Mouse (Mus musculus) heart, postnatal 0 days (tissue): ENCODE measurements around the gene Dicer1. TPM values are rescaled to one million over a fixed set of nuclear protein-coding genes. Genes with fewer than 3 reads are reported as not detected.

Source experiments
- ATAC-seq: fragments of 200-750 bp; cut with Nextera tagmentation; 2 replicates; pipeline ENCODE4 v1.8.0; 2017; ENCODE audit warnings: low read depth, moderate number of reproducible peaks, moderate library complexity; ENCODE audit not compliant: insufficient read depth
- DNase-seq: peaks from one replicate; pipeline ENCODE4 v3.0.0-alpha.2; 2016; ENCODE audit warnings: low spot score
- H3K27ac ChIP-seq: fragments of 300-500 bp; sonication (generic); 2 replicates; pipeline ENCODE4 v1.5.1; 2014; ENCODE audit warnings: low read depth, mild to moderate bottlenecking
- H3K27me3 ChIP-seq: fragments of 300-500 bp; sonication (generic); 2 replicates; pipeline ENCODE4 v1.6.1; 2014; ENCODE audit warnings: low read length, mixed read lengths; ENCODE audit not compliant: control insufficient read depth, insufficient read depth
- H3K36me3 ChIP-seq: fragments of 300-500 bp; sonication (generic); replicated peaks from 2 replicates; pipeline ENCODE4 v1.6.1; 2014; ENCODE audit warnings: low read length, mixed read lengths; ENCODE audit not compliant: control insufficient read depth, insufficient read depth
- H3K4me1 ChIP-seq: fragments of 300-500 bp; sonication (generic); 2 replicates; pipeline ENCODE4 v1.6.1; 2014; ENCODE audit warnings: antibody characterized with exemption; ENCODE audit not compliant: control insufficient read depth, insufficient read depth
- H3K4me2 ChIP-seq: fragments of 300-500 bp; sonication (generic); 2 replicates; pipeline ENCODE4 v1.6.1; 2014; ENCODE audit warnings: low read depth, mild to moderate bottlenecking, low read length, moderate library complexity
- H3K4me3 ChIP-seq: fragments of 300-500 bp; sonication (generic); 2 replicates; pipeline ENCODE4 v1.5.1; 2014; ENCODE audit warnings: low read depth, low read length
- H3K9ac ChIP-seq: fragments of 300-500 bp; sonication (generic); replicated peaks from 2 replicates; pipeline ENCODE4 v1.6.1; 2014; ENCODE audit warnings: low read depth, low read length, mixed read lengths
- H3K9me3 ChIP-seq: fragments of 300-500 bp; sonication (generic); replicated peaks from 2 replicates; pipeline ENCODE4 v1.6.1; 2016; ENCODE audit warnings: low read length; ENCODE audit not compliant: control insufficient read depth
- CTCF ChIP-seq: IDR thresholded peaks from 2 replicates; pipeline ENCODE4 v1.5.1; 2016; ENCODE audit warnings: antibody characterized with exemption, control low read depth, low read depth
- EP300 ChIP-seq: IDR thresholded peaks from 2 replicates; pipeline ENCODE4 v1.6.1; 2016; ENCODE audit warnings: antibody characterized with exemption, low read depth
- WGBS: fragments of 180-500 bp; shearing (Covaris S2); extraction: QIAGEN DNeasy Blood & Tissue Kit; methylation state at CpG from one replicate; pipeline ENCODE4 v1.1.7; 2014; 5-methylcytosine and 5-hydroxymethylcytosine counted together
- polyA plus RNA-seq: library from polyadenylated mRNA; unstranded; fragments of >200 nt; fragmentation: Nextera tagmentation; extraction: Ambion mirVana; gene quantifications from 2 replicates; pipeline ENCODE4 v1.2.1, GENCODE M21; 2015
- total RNA-seq: library from RNA; depleted of rRNA; stranded (reverse); fragments of >200 nt; gene quantifications from 2 replicates; pipeline ENCODE4 v1.2.3, GENCODE M21; 2014; ENCODE audit warnings: low replicate concordance

Dicer1 gene
- total and polyA plus RNA-seq, 2 experiments from 2014 or later: 14.3 to 32.1 TPM

- no peak overlapping the region for H3K4me3 ChIP-seq
- H3K4me1 ChIP-seq: no peaks in the 10 kb centered on the region
- 87% methylated on average over 9 of the region's 9 CpGs for WGBS
- H3K9me3 ChIP-seq: no peaks in the 10 kb centered on the region
- ATAC-seq: no peak
- H3K36me3 ChIP-seq: no peaks in the 10 kb centered on the region
- TF ChIP-seq CTCF: no peak
- TF ChIP-seq EP300: no peak
- H3K9ac ChIP-seq: no peak overlapping the region
- no peak for DNase-seq
- H3K4me2 ChIP-seq: no peak overlapping the region
- no peaks in the 10 kb centered on the region for H3K27me3 ChIP-seq
- H3K27ac ChIP-seq: no peak overlapping the region
These were observed 74.3 kb downstream of the Dicer1 start for GRCm38 (mm10) chr12:104677371-104677924.

GRCm38 (mm10) chr12:104676535-104677370 is 75.0 kb downstream of the Dicer1 start:
- Histone ChIP-seq H3K27ac (no peak overlapping the region), H3K4me3 (no peak overlapping the region), H3K27me3 (no peaks in the 10 kb centered on the region), H3K4me1 (no peaks in the 10 kb centered on the region), H3K4me2 (no peak overlapping the region), H3K36me3 (no peaks in the 10 kb centered on the region), H3K9me3 (no peaks in the 10 kb centered on the region), H3K9ac (no peak overlapping the region)
- DNase-seq (no peak), ATAC-seq (no peak)
- TF ChIP-seq CTCF: no peak
- TF ChIP-seq EP300: no peak
- 70% methylated on average over 13 of the region's 13 CpGs for WGBS

- Histone ChIP-seq H3K4me2 (no peak overlapping the region), H3K36me3 (no peaks in the 10 kb centered on the region), H3K4me3 (no peak overlapping the region), H3K9ac (no peak overlapping the region), H3K27ac (no peak overlapping the region), H3K9me3 (no peaks in the 10 kb centered on the region), H3K4me1 (no peaks in the 10 kb centered on the region), H3K27me3 (no peaks in the 10 kb centered on the region)
- TF ChIP-seq EP300 (no peak), CTCF (no peak)
- WGBS: 55% methylated on average over 5 of the region's 5 CpGs
- DNase-seq: no peak
- ATAC-seq: no peak
These were observed 78.8 kb downstream of the Dicer1 start for GRCm38 (mm10) chr12:104672976-104673375.

DNA sequence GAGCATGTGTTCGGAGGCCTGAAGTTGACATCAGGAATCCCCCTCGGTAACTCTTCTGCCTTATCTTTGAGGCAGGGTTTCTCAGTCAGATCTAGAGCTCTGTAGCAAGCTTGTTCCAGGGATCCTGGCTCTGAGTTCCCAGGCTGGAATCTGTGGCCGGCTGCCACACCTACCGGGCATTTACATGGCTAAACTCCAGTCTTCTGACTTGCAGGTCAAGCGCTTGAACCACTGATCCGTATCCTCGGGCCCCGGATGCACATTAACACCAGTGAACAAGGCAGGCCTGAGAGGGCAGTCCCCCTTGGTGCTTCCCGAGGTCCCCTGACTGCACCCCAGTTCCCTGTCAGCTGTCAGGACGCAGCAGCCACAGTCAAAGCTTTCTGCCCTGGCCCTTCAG is 79.3 kb downstream of the Dicer1 start:
- no peak for ATAC-seq
- Histone ChIP-seq H3K9me3 (no peaks in the 10 kb centered on the region), H3K27ac (no peak overlapping the region), H3K4me3 (no peak overlapping the region), H3K4me2 (no peak overlapping the region), H3K9ac (no peak overlapping the region), H3K4me1 (no peaks in the 10 kb centered on the region), H3K27me3 (no peaks in the 10 kb centered on the region), H3K36me3 (no peaks in the 10 kb centered on the region)
- no peak for TF ChIP-seq EP300
- WGBS: 50% methylated on average over 10 of the region's 10 CpGs
- DNase-seq: no peak

DNA sequence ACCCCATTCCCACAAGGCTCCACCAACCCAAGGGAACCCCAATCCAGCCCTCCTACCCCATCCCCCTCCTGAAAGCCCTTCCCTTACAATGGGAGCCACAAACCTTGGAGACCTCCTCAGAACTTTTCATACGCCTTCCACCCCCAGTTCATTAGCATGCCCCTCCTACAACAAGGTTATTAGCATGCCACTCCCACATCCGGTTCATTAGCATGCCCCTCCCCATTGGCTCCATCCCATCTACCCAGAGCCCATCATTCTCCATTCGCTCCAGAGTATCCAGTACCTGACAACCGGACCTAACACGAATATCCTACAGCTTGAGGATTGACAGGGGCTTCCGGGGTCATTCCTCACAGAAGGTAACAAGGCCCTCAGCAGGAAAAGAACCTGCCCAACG is 83.9 kb downstream of the Dicer1 start:
- TF ChIP-seq EP300 (no peak), CTCF (no peak)
- DNase-seq (no peak), ATAC-seq (no peak)
- H3K36me3 ChIP-seq: no peaks in the 10 kb centered on the region
- no peak overlapping the region for H3K27ac ChIP-seq
- no peak overlapping the region for H3K4me3 ChIP-seq
- no peaks in the 10 kb centered on the region for H3K9me3 ChIP-seq
- H3K9ac ChIP-seq: no peak overlapping the region
- H3K4me1 ChIP-seq: no peaks in the 10 kb centered on the region
- no peaks in the 10 kb centered on the region for H3K27me3 ChIP-seq
- no peak overlapping the region for H3K4me2 ChIP-seq
- WGBS: 74% methylated on average over 7 of the region's 7 CpGs

- Histone ChIP-seq H3K9ac (no peak overlapping the region), H3K27me3 (no peaks in the 10 kb centered on the region), H3K4me3 (no peak overlapping the region), H3K9me3 (no peaks in the 10 kb centered on the region), H3K4me1 (no peaks in the 10 kb centered on the region), H3K27ac (no peak overlapping the region), H3K4me2 (no peak overlapping the region), H3K36me3 (no peaks in the 10 kb centered on the region)
- TF ChIP-seq CTCF (no peak), EP300 (no peak)
- ATAC-seq (no peak), DNase-seq (no peak)
- WGBS: 67% methylated on average over 6 of the region's 6 CpGs
These were observed 85.8 kb downstream of the Dicer1 start for GRCm38 (mm10) chr12:104665951-104666350.
